Mouse (Mus musculus): ENCODE measurements around the gene Denr. TPM values are rescaled to one million over a fixed set of nuclear protein-coding genes. Genes with fewer than 3 reads are reported as not detected.

Gene Denr
- total RNA-seq (2021): 10 to 100 TPM; 48.0 to 48.9 TPM

GRCm38 (mm10) chr5:123906976-123907630, at the start of gene Denr:
Gene Denr, plus strand, starts transcription at chr5:123907175.
- intact Hi-C loops (cut with DNase I): loop anchor here (2.0 to 5.0 kb wide), 3 partner anchors 80 to 280 kb away; no protein-coding TSS in a partner anchor

GRCm38 (mm10) chr5:123858798-123859197, 48.2 kb upstream of the Denr start:
- intact Hi-C loops (cut with DNase I): no loop called here
- no peak for DNase-seq (ENCODE audit: low spot score)

More at GRCm38 (mm10) chr5:123906976-123907630, at the start of gene Denr:
- peak; percentile 97 for DNase-seq (ENCODE audit: low spot score)

- intact Hi-C loops (cut with DNase I): no loop called here
- DNase-seq (ENCODE audit: low spot score): no peak
Measured at GRCm38 (mm10) chr5:123862374-123863350, 44.3 kb upstream of the Denr start.

GRCm38 (mm10) chr5:123863934-123864333, 43.0 kb upstream of the Denr start:
- DNase-seq (ENCODE audit: low spot score): no peak
- intact Hi-C loops (cut with DNase I): no loop called here

GRCm38 (mm10) chr5:123865365-123865764, 41.6 kb upstream of the Denr start, which contains the start of gene Hcar2:
Gene Hcar2, minus strand, starts transcription at chr5:123865499.
- DNase-seq (ENCODE audit: low spot score): no peak
- intact Hi-C loops (cut with DNase I): no loop called here

- DNase-seq (ENCODE audit: low spot score): no peak
- intact Hi-C loops (cut with DNase I): no loop called here
Measured at GRCm38 (mm10) chr5:123866457-123866856, 40.5 kb upstream of the Denr start.

GRCm38 (mm10) chr5:123869615-123870014, 37.4 kb upstream of the Denr start:
- intact Hi-C loops (cut with DNase I): no loop called here
- no peak for DNase-seq (ENCODE audit: low spot score)

GRCm38 (mm10) chr5:123874177-123874576, 32.8 kb upstream of the Denr start:
- intact Hi-C loops (cut with DNase I): no loop called here
- no peak for DNase-seq (ENCODE audit: low spot score)

GRCm38 (mm10) chr5:123878056-123878455, 28.9 kb upstream of the Denr start:
- no peak for DNase-seq (ENCODE audit: low spot score)
- intact Hi-C loops (cut with DNase I): no loop called here

GRCm38 (mm10) chr5:123879928-123880327, 27.0 kb upstream of the Denr start, which contains the start of gene Hcar1:
Gene Hcar1, minus strand, starts transcription at chr5:123880020.
- DNase-seq (ENCODE audit: low spot score): no peak
- intact Hi-C loops (cut with DNase I): no loop called here

GRCm38 (mm10) chr5:123880778-123881177, 26.2 kb upstream of the Denr start:
- intact Hi-C loops (cut with DNase I): no loop called here

GRCm38 (mm10) chr5:123883891-123884290, 23.1 kb upstream of the Denr start:
- no peak for DNase-seq (ENCODE audit: low spot score)
- intact Hi-C loops (cut with DNase I): no loop called here

More at GRCm38 (mm10) chr5:123880778-123881177, 26.2 kb upstream of the Denr start:
- DNase-seq (ENCODE audit: low spot score): no peak

GRCm38 (mm10) chr5:123884332-123884731, 22.6 kb upstream of the Denr start:
- DNase-seq (ENCODE audit: low spot score): no peak
- intact Hi-C loops (cut with DNase I): no loop called here

- DNase-seq (ENCODE audit: low spot score): no peak
- intact Hi-C loops (cut with DNase I): no loop called here
Measured at GRCm38 (mm10) chr5:123886365-123886764, 20.6 kb upstream of the Denr start.

GRCm38 (mm10) chr5:123890312-123890711, 16.7 kb upstream of the Denr start:
- DNase-seq (ENCODE audit: low spot score): no peak
- intact Hi-C loops (cut with DNase I): no loop called here

- intact Hi-C loops (cut with DNase I): no loop called here
- no peak for DNase-seq (ENCODE audit: low spot score)
Measured at GRCm38 (mm10) chr5:123890987-123891386, 16.0 kb upstream of the Denr start.

GRCm38 (mm10) chr5:123891669-123892068, 15.3 kb upstream of the Denr start:
- intact Hi-C loops (cut with DNase I): no loop called here
- DNase-seq (ENCODE audit: low spot score): no peak

GRCm38 (mm10) chr5:123893520-123893919, 13.5 kb upstream of the Denr start:
- no peak for DNase-seq (ENCODE audit: low spot score)
- intact Hi-C loops (cut with DNase I): no loop called here

GRCm38 (mm10) chr5:123896395-123896794, 10.6 kb upstream of the Denr start:
- no peak for DNase-seq (ENCODE audit: low spot score)
- intact Hi-C loops (cut with DNase I): no loop called here

GRCm38 (mm10) chr5:123897352-123897751, 9.6 kb upstream of the Denr start:
- intact Hi-C loops (cut with DNase I): no loop called here
- no peak for DNase-seq (ENCODE audit: low spot score)

Measured in heart, postnatal 25 days (tissue).